Mouse (Mus musculus) forebrain, embryonic 13.5 days (tissue): Measurements from ENCODE around the gene Son. TPM values are rescaled to one million over a fixed set of nuclear protein-coding genes. Genes with fewer than 3 reads are reported as not detected.

Source experiments
- ATAC-seq: fragments of 200-750 bp; cut with Nextera tagmentation; 2 replicates; pipeline ENCODE4 v1.8.0; 2017
- H3K27ac ChIP-seq: fragments of 300-500 bp; sonication (generic); 2 replicates; pipeline ENCODE4 v1.5.1; 2015; ENCODE audit warnings: inconsistent platforms, mild to moderate bottlenecking, moderate library complexity
- H3K27me3 ChIP-seq: fragments of 300-500 bp; sonication (generic); 2 replicates; pipeline ENCODE4 v1.6.1; 2015; ENCODE audit warnings: mild to moderate bottlenecking, inconsistent platforms
- H3K36me3 ChIP-seq: fragments of 300-500 bp; sonication (generic); 2 replicates; pipeline ENCODE4 v1.6.1; 2015; ENCODE audit warnings: mild to moderate bottlenecking, inconsistent platforms; ENCODE audit not compliant: poor library complexity, severe bottlenecking
- H3K4me1 ChIP-seq: fragments of 300-500 bp; sonication (generic); 2 replicates; pipeline ENCODE4 v1.6.1; 2015; ENCODE audit warnings: inconsistent platforms
- H3K4me2 ChIP-seq: fragments of 300-500 bp; sonication (generic); 2 replicates; pipeline ENCODE4 v1.6.1; 2015; ENCODE audit warnings: inconsistent platforms, mild to moderate bottlenecking, moderate library complexity
- H3K4me3 ChIP-seq: fragments of 300-500 bp; sonication (generic); 2 replicates; pipeline ENCODE4 v1.5.1; 2015; ENCODE audit warnings: mild to moderate bottlenecking, inconsistent platforms
- H3K9ac ChIP-seq: fragments of 300-500 bp; sonication (generic); 2 replicates; pipeline ENCODE4 v1.6.1; 2015; ENCODE audit warnings: mild to moderate bottlenecking, inconsistent platforms
- H3K9me3 ChIP-seq: fragments of 300-500 bp; sonication (generic); replicated peaks from 2 replicates; pipeline ENCODE4 v1.6.1; 2016; ENCODE audit warnings: inconsistent platforms
- WGBS: fragments of 180-500 bp; shearing (Covaris S2); methylation state at CpG from one replicate; pipeline ENCODE4 v1.1.7; 2015; 5-methylcytosine and 5-hydroxymethylcytosine counted together
- polyA plus RNA-seq: library from polyadenylated mRNA; unstranded; fragments of >200 nt; fragmentation: Nextera tagmentation; extraction: Ambion mirVana; gene quantifications from 2 replicates; pipeline ENCODE4 v1.2.1, GENCODE M21; 2015

Son gene
- polyA plus RNA-seq, 1 experiment from 2014 or later = 154 TPM

DNA sequence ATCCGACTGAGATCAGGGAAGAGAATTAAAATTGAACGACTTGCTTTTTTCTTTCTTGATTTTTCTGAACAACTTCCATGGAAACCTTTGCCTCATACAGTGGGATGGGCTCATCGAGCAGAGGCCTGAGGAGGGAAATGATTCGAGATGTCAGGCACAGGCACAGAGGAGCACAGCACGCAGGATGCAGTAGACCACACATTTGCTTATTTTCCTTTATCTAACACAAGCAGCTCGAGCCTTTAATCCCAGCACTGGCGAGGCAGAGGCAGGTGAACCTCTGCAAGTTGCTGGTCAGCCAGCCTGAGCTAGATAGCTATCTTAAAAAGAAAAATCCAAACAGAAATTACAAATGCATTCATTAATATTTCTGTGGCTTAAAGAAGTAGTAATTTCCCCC, 42.5 kb downstream of the Son start:
- Histone ChIP-seq H3K36me3 (peaks cover 29% of the 10 kb centered on the region), H3K9me3 (no peaks in the 10 kb centered on the region), H3K4me2 (peak overlapping the region; percentile 87), H3K27ac (no peak overlapping the region), H3K9ac (no peak overlapping the region), H3K4me3 (no peak overlapping the region), H3K27me3 (no peaks in the 10 kb centered on the region), H3K4me1 (peaks cover 29% of the 10 kb centered on the region)
- WGBS = 46% methylated on average over 7 of the region's 7 CpGs
- no peak for ATAC-seq

DNA sequence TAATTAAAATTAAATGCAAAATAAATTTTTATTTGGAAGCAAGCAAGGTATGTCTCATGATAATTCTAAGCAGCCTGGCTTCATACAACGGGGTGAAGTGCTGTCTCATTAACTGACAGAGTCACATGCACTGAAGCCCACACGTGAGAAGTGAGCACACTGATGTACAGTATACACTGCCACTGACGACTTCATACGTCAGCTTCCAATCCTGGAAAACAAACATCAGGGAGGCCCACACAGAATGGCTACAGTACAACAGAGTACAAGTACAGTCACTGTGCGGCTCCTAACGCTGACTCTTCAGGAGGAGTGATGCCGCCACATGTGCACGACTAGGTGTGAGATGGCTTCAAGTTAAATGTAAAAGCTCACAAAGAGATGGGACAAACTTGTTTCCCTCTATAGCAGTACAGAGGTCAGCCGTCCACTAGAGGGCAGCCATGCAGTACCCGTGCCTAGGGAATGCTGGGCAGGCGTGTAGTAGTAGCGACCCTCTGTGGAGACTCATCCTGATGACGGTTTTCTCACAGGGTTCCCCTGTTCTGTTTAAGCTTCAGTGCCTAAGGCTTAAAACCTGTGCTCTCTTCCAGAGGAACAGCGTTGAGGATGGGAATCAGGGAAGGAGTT, 47.3 kb downstream of the Son start:
- no peak overlapping the region for H3K9ac ChIP-seq
- WGBS = 33% methylated on average over 14 of the region's 14 CpGs
- H3K36me3 ChIP-seq = peaks cover 47% of the 10 kb centered on the region
- no peak overlapping the region for H3K4me3 ChIP-seq
- peak; percentile 88 for ATAC-seq
- no peak overlapping the region for H3K4me2 ChIP-seq
- no peak overlapping the region for H3K27ac ChIP-seq
- no peaks in the 10 kb centered on the region for H3K27me3 ChIP-seq
- peaks cover 6% of the 10 kb centered on the region; the same call in 1 of the 2 replicates for H3K4me1 ChIP-seq
- no peaks in the 10 kb centered on the region for H3K9me3 ChIP-seq

DNA sequence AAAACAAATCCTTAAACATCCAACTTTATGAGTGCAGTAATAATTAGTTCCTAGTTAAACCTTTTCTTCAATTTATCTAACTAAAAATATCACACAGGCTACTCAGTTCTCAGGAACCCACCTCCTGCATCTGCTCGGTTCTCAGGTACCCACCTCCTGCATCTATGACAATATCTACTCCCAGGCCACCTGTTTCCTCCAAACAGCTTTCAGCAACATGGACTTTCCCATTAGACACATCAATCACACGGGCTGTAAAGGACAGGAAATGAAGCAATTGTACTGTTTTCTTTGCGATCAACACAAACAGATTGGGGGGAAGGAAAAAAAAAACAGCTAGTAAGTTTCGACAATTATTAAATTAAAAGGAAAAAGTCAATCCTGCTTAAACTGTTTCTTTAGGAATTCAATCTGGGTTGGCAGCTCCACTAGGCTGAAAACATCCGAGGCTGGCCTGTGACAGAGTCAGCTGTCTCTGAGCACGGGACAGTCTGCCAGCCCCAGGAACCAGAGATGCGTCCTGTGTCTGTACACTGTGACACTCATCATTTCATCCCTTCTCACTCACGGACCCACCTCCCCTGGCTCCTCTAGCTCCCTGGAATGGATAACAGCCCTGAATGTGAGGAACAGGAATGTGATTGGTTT, 47.9 kb downstream of the Son start:
- no peak overlapping the region for H3K4me3 ChIP-seq
- H3K36me3 ChIP-seq = peaks cover 50% of the 10 kb centered on the region
- ATAC-seq = no peak
- no peak overlapping the region for H3K9ac ChIP-seq
- H3K27me3 ChIP-seq = no peaks in the 10 kb centered on the region
- no peak overlapping the region for H3K27ac ChIP-seq
- H3K4me2 ChIP-seq = no peak overlapping the region
- no peaks in the 10 kb centered on the region for H3K4me1 ChIP-seq
- no peaks in the 10 kb centered on the region for H3K9me3 ChIP-seq
- 85% methylated on average over 8 of the region's 8 CpGs for WGBS

DNA sequence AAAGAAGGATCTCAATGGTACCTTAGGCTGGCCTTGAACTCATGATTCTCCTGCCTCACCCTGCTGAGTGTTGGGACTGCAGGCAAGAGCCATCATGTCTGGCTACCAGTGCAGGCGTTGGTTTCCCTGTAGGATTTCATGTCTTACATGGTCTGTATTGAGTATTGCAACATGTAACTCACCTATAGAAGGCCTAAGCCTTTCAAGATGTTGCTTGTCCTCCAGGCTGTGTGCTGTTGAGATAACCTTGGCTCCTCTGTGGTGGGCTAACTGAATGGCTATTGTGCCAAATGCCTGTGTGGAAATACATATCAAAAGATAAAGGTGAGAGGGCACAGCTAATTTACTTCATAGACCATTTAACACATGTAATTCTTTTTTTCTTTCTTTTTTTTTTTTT, 51.7 kb downstream of the Son start:
- ATAC-seq = no peak
- H3K4me3 ChIP-seq = no peak overlapping the region
- H3K4me2 ChIP-seq = no peak overlapping the region
- H3K4me1 ChIP-seq = no peaks in the 10 kb centered on the region
- H3K27ac ChIP-seq = no peak overlapping the region
- H3K9ac ChIP-seq = no peak overlapping the region
- WGBS = 87% methylated on average over 1 of the region's 1 CpGs
- no peaks in the 10 kb centered on the region for H3K27me3 ChIP-seq
- peaks cover 68% of the 10 kb centered on the region for H3K36me3 ChIP-seq
- H3K9me3 ChIP-seq = no peaks in the 10 kb centered on the region

DNA sequence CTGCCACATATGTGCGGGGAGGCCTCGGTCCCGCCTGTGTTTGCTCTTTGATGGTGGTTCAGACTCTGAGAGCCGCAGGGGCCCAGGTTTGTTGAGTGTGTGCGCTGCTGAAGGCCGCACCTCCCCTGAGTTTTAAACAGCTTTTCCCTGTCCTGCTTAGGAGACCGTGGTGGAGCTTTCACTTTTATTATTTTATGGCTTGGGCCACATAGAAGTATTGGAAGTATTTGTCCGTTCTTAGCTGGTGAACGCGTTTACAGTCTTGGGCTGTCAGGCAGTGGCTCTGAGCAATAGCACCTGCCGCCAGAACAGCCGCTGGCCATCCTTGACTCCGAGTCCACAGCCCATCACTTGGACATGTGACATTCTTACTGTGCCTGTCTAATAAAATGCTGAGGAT, 54.6 kb downstream of the Son start:
- no peaks in the 10 kb centered on the region for H3K9me3 ChIP-seq
- H3K27me3 ChIP-seq = no peaks in the 10 kb centered on the region
- H3K9ac ChIP-seq = no peak overlapping the region
- H3K4me2 ChIP-seq = no peak overlapping the region
- WGBS = 89% methylated on average over 13 of the region's 13 CpGs
- no peak overlapping the region for H3K27ac ChIP-seq
- no peak for ATAC-seq
- H3K36me3 ChIP-seq = peaks cover 70% of the 10 kb centered on the region
- H3K4me1 ChIP-seq = no peaks in the 10 kb centered on the region
- no peak overlapping the region for H3K4me3 ChIP-seq

DNA sequence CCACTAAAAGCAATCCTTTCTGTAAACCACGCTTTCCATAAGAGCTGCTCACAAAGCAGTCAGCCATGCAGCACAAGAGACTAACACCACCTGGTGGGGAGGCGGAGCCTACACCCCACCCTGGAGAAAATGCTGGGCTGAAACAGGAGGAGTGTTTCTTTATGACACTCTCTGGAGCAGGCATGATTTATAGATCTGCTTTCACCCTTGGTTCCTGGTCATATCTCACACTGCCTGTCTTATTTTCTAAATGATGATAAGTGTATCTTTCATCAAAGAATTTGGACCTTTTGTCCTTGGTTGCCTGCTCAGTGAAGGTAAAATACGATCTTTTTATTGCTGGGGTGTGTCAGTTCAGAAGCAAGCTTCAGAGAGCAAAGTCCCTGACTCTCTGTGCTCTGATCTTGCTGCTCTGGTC, 55.5 kb downstream of the Son start:
- Histone ChIP-seq H3K36me3 (peaks cover 72% of the 10 kb centered on the region), H3K9me3 (no peaks in the 10 kb centered on the region), H3K4me2 (no peak overlapping the region), H3K4me3 (no peak overlapping the region), H3K27ac (no peak overlapping the region), H3K4me1 (no peaks in the 10 kb centered on the region), H3K9ac (no peak overlapping the region), H3K27me3 (no peaks in the 10 kb centered on the region)
- no peak for ATAC-seq
- WGBS = 48% methylated on average over 3 of the region's 3 CpGs

DNA sequence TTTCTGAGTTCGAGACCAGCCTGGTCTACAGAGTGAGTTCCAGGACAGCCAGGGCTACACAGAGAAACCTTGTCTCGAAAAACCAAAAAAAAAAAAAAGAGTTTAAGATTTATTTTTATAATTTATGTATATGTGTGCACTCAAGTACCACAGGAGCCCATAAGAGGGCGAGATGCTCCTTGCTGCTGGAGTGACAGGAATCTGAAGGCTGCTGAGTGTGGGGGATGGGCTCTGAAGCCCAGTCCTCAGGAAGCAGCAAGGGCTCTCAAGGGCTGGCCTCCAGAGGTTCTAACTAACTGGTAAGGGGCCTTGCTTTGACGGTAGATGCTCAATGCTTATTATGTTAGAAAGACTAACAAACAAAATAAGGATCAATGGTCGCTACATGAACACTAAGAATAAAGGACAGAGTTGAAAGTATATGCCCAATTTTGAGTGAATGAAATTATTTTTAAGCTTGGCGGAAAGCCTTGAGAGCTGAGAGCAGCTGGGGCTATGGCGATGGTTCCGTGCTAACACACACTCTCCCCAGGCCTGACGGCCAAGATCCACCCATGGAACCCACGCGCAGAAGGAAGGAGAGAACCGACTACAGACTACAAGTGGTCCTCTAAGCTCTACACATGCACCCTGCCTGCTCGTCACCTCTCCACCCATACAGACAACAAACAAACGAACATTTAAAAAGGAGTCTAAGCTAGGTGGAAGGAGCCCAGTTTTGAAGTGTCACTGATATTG, 57.5 kb downstream of the Son start:
- Histone ChIP-seq H3K4me1 (no peaks in the 10 kb centered on the region), H3K4me3 (no peak overlapping the region), H3K36me3 (peaks cover 76% of the 10 kb centered on the region), H3K27ac (no peak overlapping the region), H3K9me3 (no peaks in the 10 kb centered on the region), H3K4me2 (no peak overlapping the region), H3K9ac (no peak overlapping the region), H3K27me3 (no peaks in the 10 kb centered on the region)
- no peak for ATAC-seq
- WGBS = 91% methylated on average over 14 of the region's 14 CpGs

DNA sequence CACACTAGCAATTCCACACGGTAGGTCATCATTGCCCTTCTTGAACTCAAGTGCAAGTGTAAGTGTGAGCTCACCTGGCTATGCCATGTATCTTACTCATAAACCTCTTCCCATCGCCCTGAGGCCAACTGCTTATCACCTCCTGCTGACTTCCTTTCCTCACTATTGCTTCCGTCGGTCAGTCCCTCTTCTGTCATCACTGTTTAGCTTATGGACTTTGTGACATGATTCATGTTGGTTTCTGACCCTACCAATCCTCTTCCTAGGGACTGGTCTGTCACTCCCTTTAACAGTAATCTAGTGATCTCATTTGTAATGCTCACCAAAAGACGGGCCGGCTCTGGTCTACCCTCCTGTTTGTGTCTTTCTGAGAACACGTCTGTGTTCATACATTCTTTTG, 62.9 kb downstream of the Son start:
- no peak for ATAC-seq
- H3K27me3 ChIP-seq = no peaks in the 10 kb centered on the region
- H3K27ac ChIP-seq = no peak overlapping the region
- no peak overlapping the region for H3K9ac ChIP-seq
- H3K36me3 ChIP-seq = peaks cover 84% of the 10 kb centered on the region
- WGBS = 94% methylated on average over 7 of the region's 7 CpGs
- no peak overlapping the region for H3K4me2 ChIP-seq
- no peaks in the 10 kb centered on the region for H3K9me3 ChIP-seq
- no peaks in the 10 kb centered on the region for H3K4me1 ChIP-seq
- H3K4me3 ChIP-seq = no peak overlapping the region

DNA sequence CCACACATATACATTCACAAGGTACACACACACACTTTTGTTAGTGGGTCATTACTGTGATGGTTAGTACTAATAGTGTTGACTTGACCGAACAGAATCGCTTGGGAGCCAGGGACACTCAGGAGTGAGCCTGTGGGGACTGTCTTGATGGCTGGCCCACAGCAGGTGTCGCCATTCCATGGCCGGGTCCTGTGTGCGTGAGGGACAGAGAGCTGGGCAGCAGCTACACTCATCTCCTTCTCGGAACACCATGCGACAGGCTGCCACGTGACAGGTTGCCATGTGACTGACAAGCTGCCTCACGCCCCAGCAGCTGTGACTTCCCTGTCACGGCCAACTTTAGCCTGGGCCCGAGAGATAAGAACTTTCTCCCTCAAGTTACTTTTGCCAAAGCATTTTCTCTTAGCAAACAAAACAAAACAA, 69.6 kb downstream of the Son start:
- H3K9me3 ChIP-seq = no peaks in the 10 kb centered on the region
- no peak overlapping the region for H3K27ac ChIP-seq
- peaks cover 69% of the 10 kb centered on the region for H3K36me3 ChIP-seq
- no peak overlapping the region for H3K4me3 ChIP-seq
- H3K27me3 ChIP-seq = no peaks in the 10 kb centered on the region
- no peak for ATAC-seq
- no peak overlapping the region for H3K4me2 ChIP-seq
- WGBS = 89% methylated on average over 11 of the region's 11 CpGs
- no peak overlapping the region for H3K9ac ChIP-seq
- H3K4me1 ChIP-seq = no peaks in the 10 kb centered on the region

DNA sequence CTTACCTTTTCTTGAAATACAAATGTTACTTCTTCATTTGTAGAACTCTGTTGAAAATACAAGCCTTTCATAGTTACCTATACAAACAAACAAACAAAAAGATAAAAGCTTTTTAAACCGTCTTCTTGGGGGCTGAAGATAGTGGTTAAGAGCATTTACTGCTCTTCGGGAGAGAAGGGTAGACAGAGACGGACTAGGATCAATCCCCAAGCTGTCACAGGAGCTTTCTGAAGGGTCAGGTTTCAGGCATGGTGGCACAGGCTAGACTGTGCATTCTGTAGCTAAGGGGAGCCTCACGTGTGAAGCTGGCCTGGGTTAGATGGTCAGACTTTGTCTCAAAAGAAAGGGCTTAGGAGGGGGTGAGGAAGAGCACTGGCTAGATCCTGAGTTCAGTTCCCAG, 70.1 kb downstream of the Son start:
- WGBS = 94% methylated on average over 4 of the region's 4 CpGs
- Histone ChIP-seq H3K4me3 (no peak overlapping the region), H3K36me3 (peaks cover 65% of the 10 kb centered on the region), H3K27me3 (no peaks in the 10 kb centered on the region), H3K9ac (no peak overlapping the region), H3K27ac (no peak overlapping the region), H3K4me2 (no peak overlapping the region), H3K4me1 (no peaks in the 10 kb centered on the region), H3K9me3 (no peaks in the 10 kb centered on the region)
- ATAC-seq = no peak

DNA sequence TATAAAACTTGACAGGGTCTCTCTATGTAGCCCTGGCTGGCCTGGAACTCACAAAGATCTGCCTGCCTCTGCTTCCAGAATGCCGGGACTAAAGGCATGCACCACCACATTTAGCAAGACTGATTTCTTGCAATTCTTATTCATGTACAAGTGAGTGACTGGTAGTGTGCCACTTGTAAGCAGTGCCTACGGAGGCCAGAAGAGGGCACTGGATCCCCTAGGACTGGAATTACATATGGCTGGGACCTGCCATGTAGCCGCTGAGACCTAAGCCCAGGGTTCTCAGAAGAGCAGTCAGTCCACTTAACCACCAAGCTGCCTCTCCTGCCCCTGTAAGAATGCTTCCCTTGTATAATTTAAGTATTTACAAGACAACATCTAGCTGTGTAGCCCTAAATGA, 76.9 kb downstream of the Son start:
- no peak overlapping the region for H3K4me2 ChIP-seq
- 33% methylated on average over 3 of the region's 3 CpGs for WGBS
- H3K9ac ChIP-seq = no peak overlapping the region
- H3K4me1 ChIP-seq = peaks cover 18% of the 10 kb centered on the region
- ATAC-seq = no peak
- no peaks in the 10 kb centered on the region for H3K9me3 ChIP-seq
- no peak overlapping the region for H3K4me3 ChIP-seq
- H3K36me3 ChIP-seq = peaks cover 23% of the 10 kb centered on the region
- H3K27me3 ChIP-seq = no peaks in the 10 kb centered on the region
- H3K27ac ChIP-seq = no peak overlapping the region

DNA sequence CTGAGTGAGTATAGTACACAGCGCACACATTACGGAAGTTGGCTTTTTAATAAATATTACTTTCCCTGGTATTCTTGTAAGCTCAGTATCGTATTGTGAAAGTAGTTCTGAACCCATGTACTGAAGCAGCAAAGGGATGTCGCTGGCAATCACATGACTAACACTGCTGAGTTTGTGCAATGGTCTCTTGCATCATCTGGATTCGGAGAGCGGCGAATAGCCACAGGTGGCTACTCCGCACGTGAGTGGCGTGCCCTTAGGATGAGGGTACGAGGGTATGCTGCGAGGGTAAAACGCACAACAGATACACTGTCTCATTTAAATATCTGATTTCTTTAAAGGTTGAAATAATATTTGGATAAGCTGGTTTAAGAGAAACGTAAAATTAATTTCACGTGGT, 80.1 kb downstream of the Son start:
- WGBS = 91% methylated on average over 15 of the region's 15 CpGs
- Histone ChIP-seq H3K9me3 (no peaks in the 10 kb centered on the region), H3K27ac (no peak overlapping the region), H3K27me3 (no peaks in the 10 kb centered on the region), H3K4me2 (peak overlapping the region; percentile 77), H3K9ac (peak overlapping the region; percentile 79), H3K4me3 (peak overlapping the region; percentile 92), H3K4me1 (peaks cover 36% of the 10 kb centered on the region), H3K36me3 (peaks cover 7% of the 10 kb centered on the region; the same call in 1 of the 2 replicates)
- no peak for ATAC-seq
